Mouse (Mus musculus): ENCODE results near the gene Foxn3.

DNA sequence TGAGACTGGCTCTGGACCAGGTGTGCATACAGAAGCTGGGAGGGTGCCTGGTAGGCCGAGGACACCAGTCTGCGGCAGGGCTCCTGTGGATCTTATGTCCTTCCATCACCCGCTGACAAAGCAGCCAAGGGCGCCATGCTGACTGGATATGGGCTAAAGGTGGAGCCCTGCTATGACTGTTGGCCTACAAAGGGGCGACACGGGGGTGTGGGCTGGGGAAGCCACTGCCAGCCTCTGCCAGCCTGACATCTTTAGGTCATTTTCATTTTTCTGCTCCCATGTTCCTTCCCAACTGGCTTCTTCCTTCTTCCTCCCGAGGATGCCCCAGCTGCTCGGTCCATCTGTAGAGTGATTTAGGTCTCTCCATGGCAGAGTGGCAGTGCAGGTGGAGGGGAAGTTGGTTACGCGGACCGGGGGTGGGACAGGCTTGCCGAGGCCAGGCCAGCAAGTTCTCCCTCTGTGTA lies 232.5 kb downstream of the Foxn3 start:
- TF ChIP-seq POLR2A (IDR thresholded peaks at IDR 0.05; ENCODE audit: control insufficient read depth, extremely low read depth, insufficient read depth, low read length, poor library complexity) (no peak), CTCF (IDR thresholded peaks at IDR 0.05; ENCODE audit: borderline replicate concordance, control insufficient read depth, extremely low read depth, insufficient read depth, low read length, poor library complexity) (no peak)

All from thymus, adult 2 months (tissue).